Mouse (Mus musculus) forebrain, postnatal 0 days (tissue): Measurements from ENCODE around the gene Cfap99. TPM values are rescaled to one million over a fixed set of nuclear protein-coding genes. Genes with fewer than 3 reads are reported as not detected.

Experiments
- ATAC-seq: fragments of 200-750 bp; cut with Nextera tagmentation; 2 replicates; pipeline ENCODE4 v1.8.0; 2017; ENCODE audit warnings: mild to moderate bottlenecking, moderate library complexity
- DNase-seq: peaks from one replicate; pipeline ENCODE4 v3.0.0-alpha.2; 2015
- H3K27ac ChIP-seq: fragments of 300-500 bp; sonication (generic); 2 replicates; pipeline ENCODE4 v1.5.1; 2014; ENCODE audit warnings: low read depth, mild to moderate bottlenecking, antibody characterized with exemption, low read length, moderate library complexity, mixed read lengths
- H3K27me3 ChIP-seq: fragments of 300-500 bp; sonication (generic); 2 replicates; pipeline ENCODE4 v1.6.1; 2014; ENCODE audit warnings: mild to moderate bottlenecking, low read length, mixed read lengths; ENCODE audit not compliant: insufficient read depth
- H3K36me3 ChIP-seq: fragments of 300-500 bp; sonication (generic); 2 replicates; pipeline ENCODE4 v1.6.1; 2014; ENCODE audit warnings: mild to moderate bottlenecking, moderate library complexity; ENCODE audit not compliant: insufficient read depth
- H3K4me1 ChIP-seq: fragments of 300-500 bp; sonication (generic); 2 replicates; pipeline ENCODE4 v1.6.1; 2014; ENCODE audit warnings: antibody characterized with exemption; ENCODE audit not compliant: insufficient read depth
- H3K4me2 ChIP-seq: fragments of 300-500 bp; sonication (generic); 2 replicates; pipeline ENCODE4 v1.6.1; 2014; ENCODE audit warnings: low read depth, mild to moderate bottlenecking, moderate library complexity
- H3K4me3 ChIP-seq: fragments of 300-500 bp; sonication (generic); 2 replicates; pipeline ENCODE4 v1.5.1; 2014; ENCODE audit warnings: low read depth, low read length, mixed read lengths
- H3K9ac ChIP-seq: fragments of 300-500 bp; sonication (generic); 2 replicates; pipeline ENCODE4 v1.6.1; 2014; ENCODE audit warnings: mild to moderate bottlenecking
- H3K9me3 ChIP-seq: fragments of 300-500 bp; sonication (generic); 2 replicates; pipeline ENCODE4 v1.6.1; 2016; ENCODE audit warnings: low read length
- CTCF ChIP-seq: sonication (generic); IDR thresholded peaks from 2 replicates; pipeline ENCODE4 v1.5.1; 2016; ENCODE audit warnings: antibody characterized with exemption, control low read depth, low read depth
- WGBS: fragments of 180-500 bp; shearing (Covaris S2); extraction: QIAGEN DNeasy Blood & Tissue Kit; methylation state at CpG from one replicate; pipeline ENCODE4 v1.1.7; 2014; 5-methylcytosine and 5-hydroxymethylcytosine counted together
- polyA plus RNA-seq: library from polyadenylated mRNA; unstranded; fragments of >200 nt; fragmentation: Nextera tagmentation; extraction: Ambion mirVana; gene quantifications from 2 replicates; pipeline ENCODE4 v1.2.1, GENCODE M21; 2015
- total RNA-seq: library from RNA; depleted of rRNA; stranded (reverse); fragments of >200 nt; gene quantifications from 2 replicates; pipeline ENCODE4 v1.2.3, GENCODE M21; 2014

Cfap99 gene
- total and polyA plus RNA-seq, 2 experiments from 2014 or later, result 0.23 to 0.24 TPM

- no peak for TF ChIP-seq CTCF
- DNase-seq, result no peak
- no peaks in the 10 kb centered on the region for H3K9me3 ChIP-seq
- H3K27me3 ChIP-seq, result no peaks in the 10 kb centered on the region
- no peak for ATAC-seq
- H3K4me1 ChIP-seq, result no peaks in the 10 kb centered on the region
- 20% methylated on average over 4 of the region's 4 CpGs for WGBS
- no peak overlapping the region for H3K4me3 ChIP-seq
- no peak overlapping the region for H3K4me2 ChIP-seq
- no peaks in the 10 kb centered on the region for H3K36me3 ChIP-seq
- H3K9ac ChIP-seq, result no peak overlapping the region
- no peak overlapping the region for H3K27ac ChIP-seq
Measured at GRCm38 (mm10) chr5:34326249-34326691, 37.9 kb downstream of the Cfap99 start.

GRCm38 (mm10) chr5:34326875-34327576 is 38.6 kb downstream of the Cfap99 start:
- 11% methylated on average over 31 of the region's 31 CpGs for WGBS
- H3K9ac ChIP-seq, result peak overlapping the region; percentile 51
- no peak overlapping the region for H3K27ac ChIP-seq
- no peaks in the 10 kb centered on the region for H3K9me3 ChIP-seq
- TF ChIP-seq CTCF, result no peak
- H3K4me2 ChIP-seq, result peak overlapping the region; percentile 44
- H3K4me1 ChIP-seq, result no peaks in the 10 kb centered on the region
- ATAC-seq (peak; percentile 51; the same call in 1 of the 2 replicates), DNase-seq (peak; percentile 22)
- H3K27me3 ChIP-seq, result no peaks in the 10 kb centered on the region
- H3K4me3 ChIP-seq, result peak overlapping the region; percentile 19
- H3K36me3 ChIP-seq, result no peaks in the 10 kb centered on the region

- no peak for ATAC-seq
- Histone ChIP-seq H3K27ac (no peak overlapping the region), H3K4me2 (no peak overlapping the region), H3K36me3 (no peaks in the 10 kb centered on the region), H3K9me3 (no peaks in the 10 kb centered on the region), H3K4me3 (no peak overlapping the region), H3K27me3 (no peaks in the 10 kb centered on the region), H3K4me1 (peaks cover under 1% of the 10 kb centered on the region; the same call in 1 of the 2 replicates), H3K9ac (no peak overlapping the region)
- no peak for TF ChIP-seq CTCF
- DNase-seq, result no peak
- 89% methylated on average over 2 of the region's 2 CpGs for WGBS
Measured at GRCm38 (mm10) chr5:34330136-34330535, 41.7 kb downstream of the Cfap99 start.

- ATAC-seq, result no peak
- no peak for TF ChIP-seq CTCF
- H3K27me3 ChIP-seq, result no peaks in the 10 kb centered on the region
- no peak overlapping the region for H3K9ac ChIP-seq
- H3K36me3 ChIP-seq, result no peaks in the 10 kb centered on the region
- no peak overlapping the region for H3K4me3 ChIP-seq
- WGBS, result 86% methylated on average over 1 of the region's 1 CpGs
- no peaks in the 10 kb centered on the region for H3K9me3 ChIP-seq
- H3K4me2 ChIP-seq, result no peak overlapping the region
- DNase-seq, result no peak
- peaks cover 12% of the 10 kb centered on the region; the same call in 1 of the 2 replicates for H3K4me1 ChIP-seq
- no peak overlapping the region for H3K27ac ChIP-seq
Measured at GRCm38 (mm10) chr5:34334081-34334480, 45.7 kb downstream of the Cfap99 start.

- Histone ChIP-seq H3K27ac (peak overlapping the region; percentile 97), H3K4me2 (peak overlapping the region; percentile 92), H3K4me1 (peaks cover 12% of the 10 kb centered on the region; the same call in 1 of the 2 replicates), H3K4me3 (peak overlapping the region; percentile 98), H3K9me3 (no peaks in the 10 kb centered on the region), H3K36me3 (no peaks in the 10 kb centered on the region), H3K27me3 (no peaks in the 10 kb centered on the region), H3K9ac (peak overlapping the region; percentile 97)
- ATAC-seq, result peak; percentile 57
- WGBS, result 1% methylated on average over 21 of the region's 21 CpGs
- no peak for TF ChIP-seq CTCF
- DNase-seq, result no peak
Measured at GRCm38 (mm10) chr5:34335539-34336096, 47.2 kb downstream of the Cfap99 start.

- TF ChIP-seq CTCF, result no peak
- Histone ChIP-seq H3K4me3 (peak within 1 kb of the TSS; percentile 98), H3K36me3 (no peaks in the 10 kb centered on the region), H3K27ac (peak within 1 kb of the TSS; percentile 97), H3K9me3 (no peaks in the 10 kb centered on the region), H3K27me3 (no peaks in the 10 kb centered on the region), H3K4me1 (peaks cover 12% of the 10 kb centered on the region; the same call in 1 of the 2 replicates), H3K4me2 (peak within 1 kb of the TSS; percentile 92), H3K9ac (peak within 1 kb of the TSS; percentile 97)
- peak; percentile 98 for DNase-seq
- peak; percentile 98 for ATAC-seq
- under 1% methylated on average over 67 of the region's 67 CpGs for WGBS
Measured at GRCm38 (mm10) chr5:34336097-34336774, 47.8 kb downstream of the Cfap99 start, which contains the start of gene Rnf4. Gene Rnf4 (plus strand): TSS chr5:34336289.
